Mouse (Mus musculus) gastrocnemius, adult 2 months (tissue): Measurements from ENCODE around the gene Mrps27. TPM values are rescaled to one million over a fixed set of nuclear protein-coding genes. Genes with fewer than 3 reads are reported as not detected.

Source experiments
- DNase-seq: peaks from one replicate; pipeline ENCODE4 v3.0.0; 2022
- H3K27ac ChIP-seq: fragments of 200-600 bp; 2 replicates; pipeline ENCODE4 v1.8.1; 2022; ENCODE audit warnings: mild to moderate bottlenecking
- H3K4me3 ChIP-seq: fragments of 200-600 bp; 2 replicates; pipeline ENCODE4 v1.8.1; 2022; ENCODE audit warnings: mild to moderate bottlenecking, moderate library complexity
- CTCF ChIP-seq: fragments of 200-600 bp; IDR thresholded peaks from 2 replicates; pipeline ENCODE4 v1.8.1; 2022; ENCODE audit warnings: antibody characterized with exemption, mild to moderate bottlenecking, moderate library complexity
- intact Hi-C: fragments of 180-260 bp; cut with DNase I; formaldehyde crosslinking; loops from one replicate; pipeline ENCODE4 v1.15.1; 2025
- total RNA-seq, 2 experiments: library from RNA; stranded (reverse); gene quantifications; 2 replicates each; pipeline ENCODE4 v1.2.3; 2021

Gene Mrps27
- total RNA-seq, 2 experiments from 2014 or later, result 24.0 to 32.9 TPM

GRCm38 (mm10) chr13:99356428-99357265 lies 12.1 kb downstream of the Mrps27 start:
- intact Hi-C loops, result no loop called here
- Histone ChIP-seq H3K27ac (no peak overlapping the region), H3K4me3 (no peak overlapping the region)
- TF ChIP-seq CTCF, result peak; percentile 37
- DNase-seq, result no peak

GRCm38 (mm10) chr13:99358921-99359320 lies 14.3 kb downstream of the Mrps27 start:
- TF ChIP-seq CTCF, result no peak
- Histone ChIP-seq H3K27ac (no peak overlapping the region), H3K4me3 (no peak overlapping the region)
- no peak for DNase-seq
- intact Hi-C loops, result no loop called here

DNA sequence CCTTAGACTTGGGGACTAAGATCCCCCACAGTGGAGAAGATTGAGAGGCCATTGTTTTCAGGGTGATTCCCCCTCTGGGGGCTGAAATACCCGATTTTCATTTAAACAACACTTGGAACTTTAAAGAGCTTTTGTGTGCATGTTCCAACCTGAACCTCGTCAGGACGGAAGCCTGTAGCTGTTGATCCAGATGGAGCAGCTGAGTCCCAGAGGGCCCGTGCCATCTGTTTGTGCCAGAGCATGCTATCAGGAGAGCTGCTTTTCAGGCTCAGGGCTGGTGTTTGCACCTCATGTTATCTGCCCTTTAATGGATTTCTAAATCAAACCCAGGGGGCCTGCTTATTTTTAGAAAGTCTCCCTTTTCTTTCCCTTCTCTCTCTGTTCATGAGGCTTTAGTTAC lies 19.3 kb downstream of the Mrps27 start:
- TF ChIP-seq CTCF, result no peak
- no peak for DNase-seq
- intact Hi-C loops, result no loop called here
- Histone ChIP-seq H3K4me3 (no peak overlapping the region), H3K27ac (no peak overlapping the region)

- peak; percentile 45 for DNase-seq
- no peak for TF ChIP-seq CTCF
- Histone ChIP-seq H3K4me3 (no peak overlapping the region), H3K27ac (peak overlapping the region; percentile 76)
- intact Hi-C loops, result no loop called here
Observed at GRCm38 (mm10) chr13:99366422-99367175, 22.0 kb downstream of the Mrps27 start.

- DNase-seq, result peak; percentile 79
Observed at GRCm38 (mm10) chr13:99367554-99368174, 23.1 kb downstream of the Mrps27 start.

DNA sequence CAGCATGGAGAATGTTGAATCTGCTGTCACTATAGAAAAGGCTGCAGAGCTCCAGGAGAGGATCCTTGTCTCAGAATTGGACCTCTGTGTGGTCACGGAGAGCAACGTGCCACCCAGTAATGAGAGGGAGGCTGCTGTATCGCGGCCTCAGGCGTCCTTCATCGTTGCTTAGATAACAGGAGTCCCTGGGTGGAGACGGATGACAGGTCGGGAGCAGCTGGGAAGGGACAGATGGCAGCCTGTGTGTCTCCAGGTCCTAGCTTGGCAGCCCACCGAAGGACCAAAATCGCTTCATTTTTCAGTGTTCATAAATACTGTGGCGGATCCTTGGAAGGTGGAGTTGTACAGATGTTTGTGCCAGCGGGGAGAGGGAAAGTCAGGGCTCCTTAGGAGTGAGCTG lies 24.5 kb downstream of the Mrps27 start:
- no peak overlapping the region for H3K27ac ChIP-seq
- intact Hi-C loops, result no loop called here

More at GRCm38 (mm10) chr13:99367554-99368174, 23.1 kb downstream of the Mrps27 start:
- H3K27ac ChIP-seq, result peak overlapping the region; percentile 76
- H3K4me3 ChIP-seq, result no peak overlapping the region
- intact Hi-C loops, result no loop called here
- TF ChIP-seq CTCF, result no peak

DNA sequence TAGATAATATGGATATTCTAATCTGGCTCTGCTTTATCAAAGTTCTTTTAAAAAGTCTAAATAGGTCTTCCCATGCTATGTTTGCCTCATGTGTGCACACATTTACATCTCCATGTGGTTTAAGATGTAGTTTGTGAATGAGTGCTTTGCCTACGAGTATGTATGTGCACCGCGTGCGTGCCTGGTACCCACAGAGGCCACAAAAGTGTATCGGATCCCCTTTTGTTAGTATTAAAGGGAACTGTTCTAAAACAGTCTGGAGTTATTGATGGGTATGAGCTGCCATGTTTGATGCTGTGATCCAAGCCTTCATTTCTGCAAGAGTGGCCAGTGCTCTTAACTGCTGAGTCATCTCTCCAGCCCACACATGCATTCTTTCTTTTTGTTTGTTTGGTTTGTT lies 26.7 kb downstream of the Mrps27 start:
- intact Hi-C loops, result no loop called here
- DNase-seq, result no peak
- H3K4me3 ChIP-seq, result no peak overlapping the region
- TF ChIP-seq CTCF, result no peak
- no peak overlapping the region for H3K27ac ChIP-seq

More for the DNA sequence above, 24.5 kb downstream of the Mrps27 start:
- TF ChIP-seq CTCF, result no peak
- H3K4me3 ChIP-seq, result no peak overlapping the region
- DNase-seq, result no peak

GRCm38 (mm10) chr13:99373684-99374083 lies 29.1 kb downstream of the Mrps27 start:
- no peak overlapping the region for H3K4me3 ChIP-seq
- intact Hi-C loops, result no loop called here
- H3K27ac ChIP-seq, result peak overlapping the region; percentile 5; the same call in 1 of the 2 replicates
- DNase-seq, result no peak
- no peak for TF ChIP-seq CTCF

DNA sequence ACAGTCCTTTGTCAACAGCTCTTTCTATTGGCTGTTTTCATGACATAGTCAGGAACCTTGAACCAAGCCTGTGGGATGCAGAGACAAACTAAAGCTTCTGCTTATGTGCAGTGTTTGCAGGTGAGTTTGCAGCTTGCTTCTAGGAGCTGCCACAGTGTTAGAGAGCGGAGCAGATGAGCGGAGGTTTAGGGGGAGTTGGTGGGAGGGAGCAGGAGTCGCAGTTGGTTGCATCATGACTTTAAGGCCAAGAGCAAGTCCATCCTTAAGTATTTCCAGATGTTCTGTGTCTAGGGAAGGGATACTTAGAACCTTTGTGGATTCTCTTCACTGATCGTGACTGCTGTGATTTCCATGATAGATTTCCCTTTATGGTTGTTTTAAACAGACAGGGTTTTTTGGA lies 29.6 kb downstream of the Mrps27 start:
- intact Hi-C loops, result no loop called here
- H3K4me3 ChIP-seq, result no peak overlapping the region
- no peak for TF ChIP-seq CTCF
- no peak for DNase-seq
- H3K27ac ChIP-seq, result peak overlapping the region; percentile 5; the same call in 1 of the 2 replicates

DNA sequence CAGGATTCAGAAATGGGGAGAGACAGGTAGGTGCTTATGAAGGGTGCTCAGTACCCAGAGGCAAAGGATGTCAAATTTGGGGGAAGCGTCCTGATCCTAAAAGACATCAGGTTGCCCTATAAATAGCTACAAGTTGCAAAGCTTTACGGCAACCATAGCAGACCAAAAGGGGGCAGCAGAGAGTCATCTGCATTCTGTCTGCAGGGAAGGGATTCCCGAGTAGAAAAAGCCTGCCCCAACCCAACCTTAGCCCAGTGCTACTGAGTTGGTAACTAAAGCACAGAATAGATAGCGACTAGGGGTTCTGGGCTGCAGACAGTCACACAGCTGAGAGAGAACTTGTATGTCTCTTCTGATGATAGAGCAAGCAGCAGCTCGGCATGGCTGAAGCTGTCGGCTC lies 31.0 kb downstream of the Mrps27 start:
- no peak overlapping the region for H3K27ac ChIP-seq
- peak; percentile 98 for TF ChIP-seq CTCF
- intact Hi-C loops, result loop anchor here (1.0 to 5.0 kb wide), 3 partner anchors 115 to 462 kb away; no protein-coding TSS in a partner anchor
- DNase-seq, result peak; percentile 84
- H3K4me3 ChIP-seq, result no peak overlapping the region

GRCm38 (mm10) chr13:99377055-99377454 lies 32.5 kb downstream of the Mrps27 start:
- DNase-seq, result no peak
- Histone ChIP-seq H3K27ac (no peak overlapping the region), H3K4me3 (no peak overlapping the region)
- no peak for TF ChIP-seq CTCF
- intact Hi-C loops, result loop anchor here (5.0 kb wide), 2 partner anchors 135 to 460 kb away; no protein-coding TSS in a partner anchor

DNA sequence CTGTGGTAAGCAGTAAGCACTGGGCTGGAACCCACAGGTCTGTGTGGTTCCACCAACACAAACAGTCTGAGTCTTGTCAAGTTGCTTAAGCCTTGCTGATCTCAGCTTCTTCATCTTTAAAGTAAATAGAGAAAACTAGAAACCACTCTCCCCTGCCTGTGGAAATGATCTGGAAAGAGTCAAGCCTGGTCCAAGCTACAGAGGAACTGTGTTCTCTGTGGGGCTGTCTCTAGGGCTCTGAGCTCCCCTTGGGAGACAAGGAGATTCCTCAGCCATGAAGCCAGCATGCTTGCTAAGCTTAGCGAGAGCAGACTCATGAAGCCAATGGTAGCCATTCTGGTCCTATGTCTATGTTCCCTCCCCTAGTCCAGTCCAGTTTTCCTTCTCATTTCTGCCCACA lies 33.6 kb downstream of the Mrps27 start:
- no peak for TF ChIP-seq CTCF
- intact Hi-C loops, result loop anchor here (5.0 kb wide), 2 partner anchors 134 to 459 kb away; no protein-coding TSS in a partner anchor
- Histone ChIP-seq H3K4me3 (no peak overlapping the region), H3K27ac (no peak overlapping the region)
- DNase-seq, result no peak
